ENCODE assay signal across 20 mouse cellular contexts in genomic region chr4:105090417-105090816, GRCm38 (mm10). TPM values are rescaled to one million over a fixed set of nuclear protein-coding genes. Genes with fewer than 3 reads are reported as not detected.
"Had no signal": no experiment of that assay in that cellular context is flagged by ENCODE, and none has a peak within 500 bp of the region (broad histone marks: within the 10 kb centered on the region; RNA-seq: fewer than 3 reads in every experiment).

No protein-coding gene starts in this region.

- H3K36me3 ChIP-seq: liver, embryonic 12.5 days; liver, embryonic 15.5 days; lung, embryonic 15.5 days; midbrain, embryonic 10.5 days; midbrain, embryonic 13.5 days; neural tube, embryonic 13.5 days had no signal

- ATAC-seq: liver, embryonic 12.5 days; midbrain, embryonic 13.5 days; midbrain, embryonic 16.5 days had no signal

- H3K27ac ChIP-seq: left cerebral cortex, adult 2 months; liver, embryonic 12.5 days; liver, embryonic 15.5 days; lung, embryonic 15.5 days; midbrain, embryonic 10.5 days; midbrain, embryonic 13.5 days; neural tube, embryonic 13.5 days had no signal

- H3K9me3 ChIP-seq: liver, embryonic 12.5 days; liver, embryonic 15.5 days; lung, embryonic 15.5 days; megakaryocyte, embryonic 14.5 days; midbrain, embryonic 10.5 days; midbrain, embryonic 13.5 days; neural tube, embryonic 13.5 days had no signal

- H3K9ac ChIP-seq: liver, embryonic 12.5 days; liver, embryonic 15.5 days; lung, embryonic 15.5 days; midbrain, embryonic 13.5 days; neural tube, embryonic 13.5 days had no signal

- H3K4me1 ChIP-seq: liver, embryonic 12.5 days; liver, embryonic 15.5 days; midbrain, embryonic 10.5 days; midbrain, embryonic 13.5 days; neural tube, embryonic 13.5 days had no signal

- H3K4me3 ChIP-seq: left cerebral cortex, adult 2 months; liver, embryonic 12.5 days; liver, embryonic 15.5 days; lung, embryonic 15.5 days; megakaryocyte, embryonic 14.5 days; midbrain, embryonic 10.5 days; midbrain, embryonic 13.5 days; myocyte; neural tube, embryonic 13.5 days had no signal

- H3K4me2 ChIP-seq: liver, embryonic 12.5 days; liver, embryonic 15.5 days; lung, embryonic 15.5 days; midbrain, embryonic 13.5 days; neural tube, embryonic 13.5 days had no signal

- H3K27me3 ChIP-seq: liver, embryonic 12.5 days; liver, embryonic 15.5 days; lung, embryonic 15.5 days; midbrain, embryonic 13.5 days; neural tube, embryonic 13.5 days had no signal

- DNase-seq: kidney, postnatal 10 days; kidney, postnatal 36 days; layer of hippocampus, postnatal 36 days; lung, adult 18-20 months; lung, postnatal 10 days; lung, postnatal 36 days; retina, postnatal 1 day; thymus, adult 18-20 months; thymus, postnatal 36 days had no signal

RNA-seq across cellular contexts. Expression of gene Prkaa2, which starts 19.3 kb away (rescaled TPM):
- total RNA-seq: monocyte, adult 5-6 weeks had no signal
